Comparison of ENCODE assay signal across 8 mouse cellular contexts in the genomic region with DNA sequence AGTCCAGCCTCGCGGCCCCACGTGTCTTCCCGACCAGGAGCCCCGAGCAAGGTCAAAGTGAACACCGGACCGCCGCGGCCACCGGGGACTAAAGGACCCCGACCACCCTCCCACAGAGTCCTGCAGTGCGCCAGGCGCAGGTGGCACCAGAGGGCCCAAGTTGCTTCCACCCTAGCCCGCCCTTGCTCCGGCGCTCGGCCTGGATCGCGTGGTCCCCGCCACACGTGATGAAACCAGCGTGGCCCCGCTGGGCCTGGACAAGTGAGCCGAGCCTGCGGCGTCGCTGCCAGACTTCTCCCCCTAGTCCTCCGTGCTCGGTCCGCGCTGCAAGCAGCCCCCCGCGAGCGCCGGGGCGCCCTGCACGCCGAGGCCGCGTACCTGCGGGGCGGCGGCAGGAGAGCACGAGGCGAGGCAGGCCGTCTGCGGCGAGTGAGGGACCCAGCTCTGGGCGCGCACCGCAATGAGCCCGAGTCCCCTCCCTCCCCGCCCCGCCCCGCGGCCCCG. TPM values are rescaled to one million over a fixed set of nuclear protein-coding genes. Genes with fewer than 3 reads are reported as not detected.
DNase-seq lines count a peak whose midpoint lies in the region; ATAC-seq and TF ChIP-seq lines count a peak whose summit lies in the region.

No protein-coding gene starts in this region.

- peaks cover 12% of the 10 kb centered on the region for H3K36me3 ChIP-seq in neural tube, embryonic 11.5 days (ENCODE audit: control insufficient read depth, insufficient read depth, low read length)
- peaks cover 23% of the 10 kb centered on the region for H3K36me3 ChIP-seq in forebrain, postnatal 0 days (ENCODE audit: insufficient read depth)
- peaks cover 25% of the 10 kb centered on the region for H3K36me3 ChIP-seq in hindbrain, embryonic 16.5 days (ENCODE audit: control insufficient read depth, insufficient read depth, low read length)

- H3K4me2 ChIP-seq in neural tube, embryonic 11.5 days (ENCODE audit: low read depth) = peak overlapping the region; percentile 84
- peak overlapping the region; percentile 72 for H3K4me2 ChIP-seq in forebrain, postnatal 0 days (ENCODE audit: low read depth)
- H3K4me2 ChIP-seq in hindbrain, embryonic 16.5 days (ENCODE audit: low read length) = peak overlapping the region; percentile 90

- WGBS in neural tube, embryonic 11.5 days = under 1% methylated on average over 45 of the region's 57 CpGs
- 1% methylated on average over 56 of the region's 57 CpGs for WGBS in forebrain, postnatal 0 days
- WGBS in hindbrain, embryonic 16.5 days = under 1% methylated on average over 54 of the region's 57 CpGs

- DNase-seq in neural tube, embryonic 11.5 days (ENCODE audit: low spot score) = no peak
- no peak for DNase-seq in neural tube, embryonic 10.5 days (ENCODE audit: extremely low spot score, low spot score)
- peak; percentile 67 for DNase-seq in cerebellum, adult 8-10 months
- DNase-seq in forebrain, postnatal 0 days = no peak
- DNase-seq in lung, postnatal 10 days = peak; percentile 67
- DNase-seq in telencephalon, adult 2 months (ENCODE audit: low read depth, low spot score) = peak; percentile 19
- DNase-seq in adrenal gland, adult 18-20 months (ENCODE audit: low spot score in 2 of 2) = no peak

- peak overlapping the region; percentile 96 for H3K9ac ChIP-seq in neural tube, embryonic 11.5 days (ENCODE audit: low read length)
- peak overlapping the region; percentile 89 for H3K9ac ChIP-seq in forebrain, postnatal 0 days
- H3K9ac ChIP-seq in hindbrain, embryonic 16.5 days (ENCODE audit: low read depth, low read length) = peak overlapping the region; percentile 89

- no peaks in the 10 kb centered on the region for H3K27me3 ChIP-seq in neural tube, embryonic 11.5 days (ENCODE audit: control insufficient read depth, insufficient read depth, low read length)
- no peaks in the 10 kb centered on the region for H3K27me3 ChIP-seq in forebrain, postnatal 0 days (ENCODE audit: insufficient read depth, low read length)
- no peaks in the 10 kb centered on the region for H3K27me3 ChIP-seq in hindbrain, embryonic 16.5 days (replicated peaks; ENCODE audit: control insufficient read depth, insufficient read depth, low read length)

- peak; percentile 77 for ATAC-seq in neural tube, embryonic 11.5 days (ENCODE audit: insufficient read depth, low FRiP score, low TSS enrichment)
- peak; percentile 66 for ATAC-seq in forebrain, postnatal 0 days
- peak; percentile 64 for ATAC-seq in hindbrain, embryonic 16.5 days

- peak overlapping the region; percentile 91 for H3K4me3 ChIP-seq in neural tube, embryonic 11.5 days (ENCODE audit: low read depth, low read length)
- H3K4me3 ChIP-seq in forebrain, postnatal 0 days (ENCODE audit: low read depth, low read length) = peak overlapping the region; percentile 77
- H3K4me3 ChIP-seq in hindbrain, embryonic 16.5 days (ENCODE audit: low read length) = peak overlapping the region; percentile 89

- H3K27ac ChIP-seq in neural tube, embryonic 11.5 days (ENCODE audit: low read depth, low read length) = peak overlapping the region; percentile 92
- peak overlapping the region; percentile 94 for H3K27ac ChIP-seq in forebrain, postnatal 0 days (ENCODE audit: low read depth, low read length)
- H3K27ac ChIP-seq in hindbrain, embryonic 16.5 days (ENCODE audit: low read depth, low read length) = peak overlapping the region; percentile 95

- H3K4me1 ChIP-seq in neural tube, embryonic 11.5 days (ENCODE audit: control insufficient read depth, insufficient read depth, low read length) = peaks cover 18% of the 10 kb centered on the region
- peaks cover 8% of the 10 kb centered on the region; the same call in 1 of the 2 replicates for H3K4me1 ChIP-seq in forebrain, postnatal 0 days (ENCODE audit: insufficient read depth)
- H3K4me1 ChIP-seq in hindbrain, embryonic 16.5 days (ENCODE audit: control insufficient read depth, insufficient read depth, low read depth, low read length) = peaks cover 32% of the 10 kb centered on the region

- no peak for TF ChIP-seq CTCF in forebrain, postnatal 0 days (IDR thresholded peaks at IDR 0.05; ENCODE audit: low read depth)

- no peaks in the 10 kb centered on the region for H3K9me3 ChIP-seq in neural tube, embryonic 11.5 days (ENCODE audit: control insufficient read depth, low read length)
- H3K9me3 ChIP-seq in forebrain, postnatal 0 days (ENCODE audit: low read length) = no peaks in the 10 kb centered on the region
- H3K9me3 ChIP-seq in hindbrain, embryonic 16.5 days (ENCODE audit: control insufficient read depth, low read length) = no peaks in the 10 kb centered on the region

RNA-seq across cellular contexts. Expression of gene Hspe1, which starts 0.5 kb away (rescaled TPM):
- polyA plus RNA-seq in neural tube, embryonic 11.5 days (2014; fragmentation: Nextera tagmentation; extraction: Ambion mirVana) = 404 and 440 TPM in 2 replicates
- total RNA-seq in forebrain, postnatal 0 days (2014; rRNA removed) = 124 and 182 TPM in 2 replicates
- polyA plus RNA-seq in forebrain, postnatal 0 days (2015; fragmentation: Nextera tagmentation; extraction: Ambion mirVana) = 257 and 295 TPM in 2 replicates
- polyA plus RNA-seq in hindbrain, embryonic 16.5 days (2015; fragmentation: Nextera tagmentation; extraction: Ambion mirVana) = 223 and 242 TPM in 2 replicates
- 100 to 1,000 TPM; 720 to 924 TPM for total RNA-seq in adrenal gland, adult 18-20 months (2021)

RNA-seq across cellular contexts. Expression of gene Hspd1, which starts 0.6 kb away (rescaled TPM):
- polyA plus RNA-seq in neural tube, embryonic 11.5 days (2014; fragmentation: Nextera tagmentation; extraction: Ambion mirVana) = 389 and 397 TPM in 2 replicates
- total RNA-seq in forebrain, postnatal 0 days (2014; rRNA removed) = 149 and 162 TPM in 2 replicates
- 197 and 238 TPM in 2 replicates for polyA plus RNA-seq in forebrain, postnatal 0 days (2015; fragmentation: Nextera tagmentation; extraction: Ambion mirVana)
- 284 and 285 TPM in 2 replicates for polyA plus RNA-seq in hindbrain, embryonic 16.5 days (2015; fragmentation: Nextera tagmentation; extraction: Ambion mirVana)
- 1,000 to 10,000 TPM; 1,240 to 1,713 TPM for total RNA-seq in adrenal gland, adult 18-20 months (2021)

RNA-seq across cellular contexts. Expression of gene Coq10b, which starts 34.9 kb away (rescaled TPM):
- polyA plus RNA-seq in neural tube, embryonic 11.5 days (2014; fragmentation: Nextera tagmentation; extraction: Ambion mirVana) = 30.6 and 31.9 TPM in 2 replicates
- total RNA-seq in forebrain, postnatal 0 days (2014; rRNA removed) = 26.1 and 28.9 TPM in 2 replicates
- 25.8 and 27.0 TPM in 2 replicates for polyA plus RNA-seq in forebrain, postnatal 0 days (2015; fragmentation: Nextera tagmentation; extraction: Ambion mirVana)
- polyA plus RNA-seq in hindbrain, embryonic 16.5 days (2015; fragmentation: Nextera tagmentation; extraction: Ambion mirVana) = 27.0 and 28.9 TPM in 2 replicates
- total RNA-seq in adrenal gland, adult 18-20 months (2021) = 100 to 1,000 TPM; 113 to 139 TPM

RNA-seq across cellular contexts. Expression of gene Mob4, which starts 43.6 kb away (rescaled TPM):
- 141 and 145 TPM in 2 replicates for polyA plus RNA-seq in neural tube, embryonic 11.5 days (2014; fragmentation: Nextera tagmentation; extraction: Ambion mirVana)
- 94.8 and 95.9 TPM in 2 replicates for total RNA-seq in forebrain, postnatal 0 days (2014; rRNA removed)
- polyA plus RNA-seq in forebrain, postnatal 0 days (2015; fragmentation: Nextera tagmentation; extraction: Ambion mirVana) = 141 and 155 TPM in 2 replicates
- 158 and 160 TPM in 2 replicates for polyA plus RNA-seq in hindbrain, embryonic 16.5 days (2015; fragmentation: Nextera tagmentation; extraction: Ambion mirVana)
- 100 to 1,000 TPM; 230 to 477 TPM for total RNA-seq in adrenal gland, adult 18-20 months (2021)

Comparison
In these comparisons a context has a peak if more than half of its experiments do, and no peak if none do; other contexts are left out.
1. DNase-seq: peak in cerebellum, adult 8-10 months (single experiment), lung, postnatal 10 days (single experiment) and telencephalon, adult 2 months (single experiment); none in neural tube, embryonic 11.5 days (single experiment), neural tube, embryonic 10.5 days (single experiment), forebrain, postnatal 0 days (single experiment) and adrenal gland, adult 18-20 months (0 of 2).
2. Peak in every context shown above with its lines, with median percentiles within 50 percentile points of each other: ATAC-seq, H3K27ac ChIP-seq, H3K4me2 ChIP-seq, H3K4me3 ChIP-seq and H3K9ac ChIP-seq.